Mouse (Mus musculus): Measurements from ENCODE around the gene Cyp2g1. TPM values are rescaled to one million over a fixed set of nuclear protein-coding genes. Genes with fewer than 3 reads are reported as not detected.

The Cyp2g1 gene
- polyA plus RNA-seq, 1 experiment from 2014 or later: not detected

Other genes starting within 250 kb of the Cyp2g1 start
- gene Vmn1r185, start 190.4 kb upstream of the Cyp2g1 start, polyA plus RNA-seq (2015; fragmentation: Nextera tagmentation; extraction: Ambion mirVana): not detected in 2 replicates
- gene Cyp2b23, start 122.5 kb upstream of the Cyp2g1 start, polyA plus RNA-seq (2015; fragmentation: Nextera tagmentation; extraction: Ambion mirVana): not detected in 2 replicates
- gene Cyp2b19, start 51.8 kb upstream of the Cyp2g1 start, polyA plus RNA-seq (2015; fragmentation: Nextera tagmentation; extraction: Ambion mirVana): not detected in 2 replicates
- 0.13 and 0.14 TPM in 2 replicates for gene Cyp2a5, start 26.4 kb downstream of the Cyp2g1 start, polyA plus RNA-seq (2015; fragmentation: Nextera tagmentation; extraction: Ambion mirVana)
- gene Cyp2a22, start 130.5 kb downstream of the Cyp2g1 start, polyA plus RNA-seq (2015; fragmentation: Nextera tagmentation; extraction: Ambion mirVana): 0.06 and 0.09 TPM in 2 replicates
- gene Cyp2a12, start 220.2 kb downstream of the Cyp2g1 start, polyA plus RNA-seq (2015; fragmentation: Nextera tagmentation; extraction: Ambion mirVana): 0.53 and 0.66 TPM in 2 replicates

Measured in liver, embryonic 13.5 days (tissue).